Mouse (Mus musculus) heart, embryonic 16.5 days (tissue): ENCODE measurements around the gene Ccnt1. TPM values are rescaled to one million over a fixed set of nuclear protein-coding genes. Genes with fewer than 3 reads are reported as not detected.

ENCODE experiments used
- ATAC-seq: fragments of 200-750 bp; cut with Nextera tagmentation; replicated peaks from 2 replicates; pipeline ENCODE4 v1.8.0; 2017; ENCODE audit warnings: moderate number of reproducible peaks; ENCODE audit not compliant: insufficient read depth, low FRiP score; ENCODE audit errors: extremely low read depth
- H3K27ac ChIP-seq: fragments of 300-500 bp; sonication (generic); 2 replicates; pipeline ENCODE4 v1.5.1; 2014; ENCODE audit warnings: mild to moderate bottlenecking, low read length, control low read depth, moderate library complexity
- H3K27me3 ChIP-seq: fragments of 300-500 bp; sonication (generic); 2 replicates; pipeline ENCODE4 v1.6.1; 2014; ENCODE audit warnings: low read length, mixed read lengths; ENCODE audit not compliant: control insufficient read depth, insufficient read depth
- H3K36me3 ChIP-seq: fragments of 300-500 bp; sonication (generic); 2 replicates; pipeline ENCODE4 v1.6.1; 2014; ENCODE audit not compliant: control insufficient read depth, insufficient read depth
- H3K4me1 ChIP-seq: fragments of 300-500 bp; sonication (generic); 2 replicates; pipeline ENCODE4 v1.6.1; 2014; ENCODE audit warnings: low read length, mixed read lengths; ENCODE audit not compliant: control insufficient read depth, insufficient read depth
- H3K4me2 ChIP-seq: fragments of 300-500 bp; sonication (generic); 2 replicates; pipeline ENCODE4 v1.6.1; 2014; ENCODE audit warnings: low read depth, mild to moderate bottlenecking, control low read depth, low read length
- H3K4me3 ChIP-seq: fragments of 300-500 bp; sonication (generic); 2 replicates; pipeline ENCODE4 v1.5.1; 2014; ENCODE audit warnings: mild to moderate bottlenecking, control low read depth, low read length
- H3K9ac ChIP-seq: fragments of 300-500 bp; sonication (generic); 2 replicates; pipeline ENCODE4 v1.6.1; 2014; ENCODE audit warnings: low read length, control low read depth
- H3K9me3 ChIP-seq: fragments of 300-500 bp; sonication (generic); replicated peaks from 2 replicates; pipeline ENCODE4 v1.6.1; 2016; ENCODE audit warnings: low read length; ENCODE audit not compliant: control insufficient read depth
- WGBS: fragments of 180-500 bp; shearing (Covaris S2); extraction: QIAGEN DNeasy Blood & Tissue Kit; methylation state at CpG from one replicate; pipeline ENCODE4 v1.1.7; 2014; 5-methylcytosine and 5-hydroxymethylcytosine counted together
- polyA plus RNA-seq: library from polyadenylated mRNA; unstranded; fragments of >200 nt; fragmentation: Nextera tagmentation; extraction: Ambion mirVana; gene quantifications from 2 replicates; pipeline ENCODE4 v1.2.1, GENCODE M21; 2015

Ccnt1 gene
- polyA plus RNA-seq, 1 experiment from 2014 or later = 41.2 TPM

DNA sequence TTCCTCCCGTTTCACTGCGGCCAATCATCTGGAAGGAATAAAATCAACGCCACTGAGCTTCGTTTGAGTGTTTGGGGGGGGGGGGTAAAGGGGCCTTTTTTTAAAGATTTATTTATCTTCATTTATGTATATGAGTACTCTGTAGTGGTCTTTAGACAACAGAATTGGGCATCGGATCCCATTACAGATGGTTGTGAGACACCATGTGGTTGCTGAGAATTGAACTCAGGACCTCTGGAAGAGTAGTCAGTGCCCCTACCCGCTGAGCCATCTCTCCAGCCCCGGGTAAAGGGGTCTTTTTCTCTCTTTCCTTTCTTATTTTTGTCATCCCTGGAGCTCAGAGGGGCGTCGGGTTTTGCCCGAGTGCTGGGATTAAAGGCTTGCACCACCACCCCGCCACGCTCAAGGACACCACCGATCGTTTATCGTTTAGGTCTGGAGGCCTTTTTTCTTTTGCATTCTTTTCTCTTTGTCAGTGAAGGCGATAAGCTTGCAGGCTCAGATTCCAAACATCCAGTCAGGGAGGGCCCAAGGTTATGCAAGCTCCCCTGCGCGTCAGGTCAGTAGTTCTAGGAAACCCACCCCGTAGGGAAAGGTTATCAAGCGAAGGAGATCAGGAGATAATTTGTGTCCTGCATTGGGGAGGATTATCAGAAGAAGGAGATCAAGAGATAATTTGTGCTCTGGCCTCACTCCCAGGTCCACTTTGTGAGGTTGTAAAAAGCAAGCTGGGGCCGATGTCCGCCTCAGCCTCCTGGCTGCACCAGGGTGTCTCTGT, 2.3 kb downstream of the Ccnt1 start:
- ATAC-seq = no peak
- H3K4me2 ChIP-seq = peak overlapping the region; percentile 90
- H3K27me3 ChIP-seq = no peaks in the 10 kb centered on the region
- peak overlapping the region; percentile 90 for H3K9ac ChIP-seq
- H3K27ac ChIP-seq = peak overlapping the region; percentile 97
- H3K4me3 ChIP-seq = peak overlapping the region; percentile 77
- H3K4me1 ChIP-seq = peaks cover 28% of the 10 kb centered on the region
- 5% methylated on average over 22 of the region's 22 CpGs for whole genome bisulfite sequencing
- peaks cover 5% of the 10 kb centered on the region for H3K36me3 ChIP-seq
- H3K9me3 ChIP-seq = no peaks in the 10 kb centered on the region

DNA sequence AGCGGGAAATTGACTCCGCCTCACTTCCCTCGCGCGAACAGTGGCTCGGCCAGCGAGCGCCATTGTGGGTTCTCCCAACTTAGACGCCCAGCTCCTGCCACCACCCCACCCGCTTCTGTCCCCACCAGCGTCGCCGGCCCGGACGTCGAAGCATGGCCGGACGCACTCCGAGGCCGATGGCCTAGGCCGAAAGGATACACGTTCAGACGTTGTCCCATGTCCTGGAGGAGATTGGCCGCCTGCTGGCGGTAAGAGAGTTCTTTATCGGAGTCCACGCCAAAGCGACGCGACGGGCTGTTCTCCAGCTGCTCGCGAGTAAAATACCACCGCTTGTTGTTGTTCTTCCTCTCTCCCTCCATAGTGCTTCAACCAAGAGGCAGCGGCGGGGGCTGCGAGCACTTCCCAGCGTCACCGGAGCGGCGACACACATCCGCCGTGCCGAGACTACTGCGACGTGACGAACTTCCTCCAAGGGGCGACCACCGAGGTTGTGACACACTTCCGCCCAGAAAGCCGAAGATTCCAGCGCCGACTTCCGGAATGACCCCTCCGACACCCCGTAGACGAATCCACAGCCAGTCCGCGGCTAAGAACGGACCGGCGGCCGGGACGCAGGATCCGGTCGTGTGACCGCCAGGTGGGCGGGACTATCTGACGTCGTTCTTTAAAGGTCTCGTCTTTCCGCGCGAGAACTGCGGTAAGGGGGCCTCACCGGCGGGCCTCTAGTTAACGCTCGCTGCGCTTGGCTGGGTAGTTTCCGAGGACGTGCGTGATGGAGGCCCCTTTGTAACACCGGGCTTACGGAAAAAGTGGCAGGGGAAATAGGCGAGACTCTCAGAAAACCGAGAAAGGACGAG, 3.2 kb downstream of the Ccnt1 start:
- H3K4me1 ChIP-seq = peaks cover 28% of the 10 kb centered on the region
- H3K9ac ChIP-seq = peak overlapping the region; percentile 90
- peak; percentile 97 for ATAC-seq
- peaks cover 14% of the 10 kb centered on the region for H3K36me3 ChIP-seq
- H3K27me3 ChIP-seq = no peaks in the 10 kb centered on the region
- WGBS = under 1% methylated on average over 86 of the region's 88 CpGs
- H3K27ac ChIP-seq = peak overlapping the region; percentile 97
- H3K4me2 ChIP-seq = peak overlapping the region; percentile 96
- H3K4me3 ChIP-seq = peak overlapping the region; percentile 77
- no peaks in the 10 kb centered on the region for H3K9me3 ChIP-seq

- no peak for ATAC-seq
- peak overlapping the region; percentile 96 for H3K4me2 ChIP-seq
- peaks cover 14% of the 10 kb centered on the region for H3K36me3 ChIP-seq
- H3K9ac ChIP-seq = peak overlapping the region; percentile 85
- H3K4me3 ChIP-seq = peak overlapping the region; percentile 77
- no peaks in the 10 kb centered on the region for H3K27me3 ChIP-seq
- H3K27ac ChIP-seq = peak overlapping the region; percentile 96
- no peaks in the 10 kb centered on the region for H3K9me3 ChIP-seq
- H3K4me1 ChIP-seq = peaks cover 28% of the 10 kb centered on the region
- 0% methylated on average over 15 of the region's 15 CpGs for WGBS
Observed at GRCm38 (mm10) chr15:98566973-98567277, 3.8 kb downstream of the Ccnt1 start.

- Histone ChIP-seq H3K4me3 (no peak overlapping the region), H3K9ac (no peak overlapping the region), H3K27me3 (no peaks in the 10 kb centered on the region), H3K27ac (no peak overlapping the region), H3K4me2 (no peak overlapping the region), H3K36me3 (peaks cover 37% of the 10 kb centered on the region), H3K9me3 (no peaks in the 10 kb centered on the region), H3K4me1 (no peaks in the 10 kb centered on the region)
- no peak for ATAC-seq
- WGBS = 85% methylated on average over 5 of the region's 5 CpGs
Observed at GRCm38 (mm10) chr15:98557186-98557585, 13.5 kb downstream of the Ccnt1 start.

DNA sequence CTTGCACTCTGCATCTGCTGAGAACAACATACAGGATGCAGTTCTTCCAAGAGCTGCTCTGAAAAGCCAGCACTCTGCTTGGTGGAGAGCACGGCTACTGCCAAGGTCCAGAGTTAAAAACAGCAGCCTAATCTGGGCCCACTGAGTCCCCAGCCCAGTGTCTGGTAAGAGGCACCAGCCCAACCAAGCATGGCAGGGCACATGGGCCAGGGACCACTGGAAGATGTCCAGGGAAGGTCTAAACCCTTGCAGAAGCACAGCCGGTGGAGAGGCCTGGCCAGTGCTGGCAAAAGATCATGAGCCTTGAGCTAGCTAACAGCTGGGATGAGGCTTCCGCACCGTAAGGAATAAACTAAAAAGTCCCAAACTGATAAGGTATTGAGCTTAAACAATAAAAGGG, 14.8 kb downstream of the Ccnt1 start:
- 76% methylated on average over 4 of the region's 4 CpGs for WGBS
- Histone ChIP-seq H3K4me1 (no peaks in the 10 kb centered on the region), H3K9me3 (no peaks in the 10 kb centered on the region), H3K4me2 (no peak overlapping the region), H3K4me3 (no peak overlapping the region), H3K9ac (no peak overlapping the region), H3K36me3 (peaks cover 46% of the 10 kb centered on the region), H3K27me3 (no peaks in the 10 kb centered on the region), H3K27ac (no peak overlapping the region)
- ATAC-seq = no peak

GRCm38 (mm10) chr15:98552758-98553157, 18.0 kb downstream of the Ccnt1 start:
- Histone ChIP-seq H3K4me3 (no peak overlapping the region), H3K27ac (no peak overlapping the region), H3K4me2 (no peak overlapping the region), H3K36me3 (peaks cover 48% of the 10 kb centered on the region), H3K9me3 (no peaks in the 10 kb centered on the region), H3K4me1 (no peaks in the 10 kb centered on the region), H3K27me3 (no peaks in the 10 kb centered on the region), H3K9ac (no peak overlapping the region)
- 87% methylated on average over 2 of the region's 2 CpGs for WGBS
- no peak for ATAC-seq

- Histone ChIP-seq H3K27ac (no peak overlapping the region), H3K27me3 (no peaks in the 10 kb centered on the region), H3K36me3 (peaks cover 65% of the 10 kb centered on the region), H3K4me2 (no peak overlapping the region), H3K9me3 (no peaks in the 10 kb centered on the region), H3K4me3 (no peak overlapping the region), H3K9ac (no peak overlapping the region), H3K4me1 (no peaks in the 10 kb centered on the region)
- no peak for ATAC-seq
- 86% methylated on average over 5 of the region's 5 CpGs for WGBS
Observed at GRCm38 (mm10) chr15:98546843-98547242, 23.9 kb downstream of the Ccnt1 start.

DNA sequence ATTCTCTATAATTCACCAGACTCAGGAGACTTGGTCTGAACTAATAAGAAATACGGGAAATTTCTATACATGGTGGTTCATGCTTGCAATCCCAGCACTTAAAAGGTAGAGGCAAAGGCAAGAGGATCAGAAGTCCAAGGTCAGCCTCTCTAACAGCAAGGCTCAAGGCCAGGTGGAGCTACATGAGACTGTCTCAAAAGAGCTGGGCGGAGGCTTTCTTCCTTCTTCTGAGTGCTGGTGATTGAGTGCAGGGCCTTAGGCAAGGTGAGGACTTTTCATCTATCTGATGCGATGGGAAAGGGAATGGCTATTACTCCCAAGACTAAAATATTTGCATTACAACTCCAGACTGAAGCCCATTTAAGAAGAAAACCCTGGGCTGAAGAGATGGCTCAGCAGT, 25.6 kb downstream of the Ccnt1 start:
- ATAC-seq = no peak

GRCm38 (mm10) chr15:98543341-98543740, 27.4 kb downstream of the Ccnt1 start:
- Histone ChIP-seq H3K9ac (no peak overlapping the region), H3K4me3 (no peak overlapping the region), H3K27me3 (no peaks in the 10 kb centered on the region), H3K4me1 (no peaks in the 10 kb centered on the region), H3K4me2 (no peak overlapping the region), H3K27ac (no peak overlapping the region), H3K36me3 (peaks cover 46% of the 10 kb centered on the region), H3K9me3 (no peaks in the 10 kb centered on the region)
- ATAC-seq = no peak
- 88% methylated on average over 4 of the region's 4 CpGs for WGBS

More for the DNA sequence above, 25.6 kb downstream of the Ccnt1 start:
- Histone ChIP-seq H3K4me2 (no peak overlapping the region), H3K36me3 (peaks cover 50% of the 10 kb centered on the region), H3K9me3 (no peaks in the 10 kb centered on the region), H3K4me3 (no peak overlapping the region), H3K27me3 (no peaks in the 10 kb centered on the region), H3K27ac (no peak overlapping the region), H3K9ac (no peak overlapping the region), H3K4me1 (no peaks in the 10 kb centered on the region)
- 95% methylated on average over 3 of the region's 3 CpGs for WGBS
